Mouse (Mus musculus) G1E (cell line): ENCODE measurements around the gene Adgrb2.

Experiments
- CTCF ChIP-seq: IDR thresholded peaks from 2 replicates; pipeline ENCODE4 v1.5.1; 2012; ENCODE audit warnings: low read depth, low read length, inconsistent platforms, mixed read lengths
- GATA1 ChIP-seq: IDR thresholded peaks from 2 replicates; pipeline ENCODE4 v1.6.1; 2012; ENCODE audit warnings: borderline replicate concordance, low read length, inconsistent platforms, mixed read lengths

GRCm38 (mm10) chr4:130036112-130036511 lies 51.4 kb downstream of the Adgrb2 start:
- TF ChIP-seq CTCF (no peak; the same call in 1 of the 2 replicates), GATA1 (no peak)
